Mouse (Mus musculus) E14TG2a.4 (cell line): ENCODE results near the gene Mvp.

Source experiments
- H3K27me3 ChIP-seq: 2 replicates; pipeline ENCODE4 v1.6.1; 2014; ENCODE audit warnings: low read length, control low read depth; ENCODE audit not compliant: insufficient read depth
- H3K36me3 ChIP-seq: 2 replicates; pipeline ENCODE4 v1.6.1; 2014; ENCODE audit warnings: low read length, control low read depth; ENCODE audit not compliant: insufficient read depth
- H3K4me1 ChIP-seq: replicated peaks from 2 replicates; pipeline ENCODE4 v1.6.1; 2014; ENCODE audit warnings: low read depth, low read length, control low read depth
- H3K4me3 ChIP-seq: replicated peaks from 2 replicates; pipeline ENCODE4 v1.5.1; 2014; ENCODE audit warnings: mild to moderate bottlenecking, low read length
- H3K9me3 ChIP-seq: 2 replicates; pipeline ENCODE4 v1.6.1; 2014; ENCODE audit warnings: low read length, control low read depth
- CTCF ChIP-seq: conservative IDR thresholded peaks from 2 replicates; pipeline ENCODE4 v1.5.1; 2014; ENCODE audit warnings: low read length
- NANOG ChIP-seq: IDR thresholded peaks from 2 replicates; pipeline ENCODE4 v1.6.1; 2014; ENCODE audit warnings: borderline replicate concordance, low read length, mixed read lengths
- POU5F1 ChIP-seq: IDR thresholded peaks from 2 replicates; pipeline ENCODE4 v1.6.1; 2014; ENCODE audit warnings: low read length, borderline replicate concordance

Gene Mvp

DNA sequence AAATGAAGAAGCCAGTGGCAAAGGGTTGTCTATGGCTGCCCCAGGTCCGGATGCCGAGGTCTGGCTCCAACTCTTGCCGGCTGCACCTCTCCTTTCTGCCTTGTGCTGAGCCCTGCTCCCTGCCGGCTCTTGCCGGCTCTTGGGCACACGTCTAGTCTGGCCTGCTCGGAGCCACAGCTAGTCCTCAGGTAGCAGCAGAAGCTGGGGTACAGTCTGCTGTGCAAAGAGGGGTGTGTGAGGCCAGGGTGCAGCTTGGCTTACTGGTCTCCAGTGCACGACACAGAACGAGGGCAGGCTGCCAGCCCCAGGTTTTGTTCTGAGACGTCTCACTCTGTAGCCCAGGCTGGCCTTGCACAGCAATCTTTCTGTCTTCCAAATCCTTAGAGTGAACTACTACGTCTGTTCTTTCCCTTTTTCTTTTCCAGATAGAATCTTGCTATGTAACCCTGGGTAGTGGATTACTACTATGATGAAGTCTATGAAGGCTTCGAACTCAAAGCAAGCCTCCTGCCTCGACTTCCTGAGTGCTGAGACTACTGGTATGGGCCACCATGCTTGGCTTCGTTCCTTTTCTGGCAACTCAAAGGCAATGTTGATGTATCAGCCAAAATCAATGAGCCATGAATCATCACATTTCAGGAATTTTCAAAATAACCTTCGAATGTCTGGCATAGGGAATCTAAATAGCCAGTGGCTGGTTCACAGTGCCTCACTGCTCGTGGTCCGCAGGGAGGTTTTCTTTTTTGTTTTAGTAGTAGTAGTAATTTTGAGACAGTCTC is 4.9 kb downstream of the Mvp start:
- Histone ChIP-seq H3K4me3 (peak overlapping the region; percentile 53), H3K27me3 (no peaks in the 10 kb centered on the region), H3K9me3 (no peaks in the 10 kb centered on the region), H3K36me3 (peaks cover 40% of the 10 kb centered on the region), H3K4me1 (peaks cover 90% of the 10 kb centered on the region)
- TF ChIP-seq NANOG (no peak), CTCF (no peak), POU5F1 (no peak)

DNA sequence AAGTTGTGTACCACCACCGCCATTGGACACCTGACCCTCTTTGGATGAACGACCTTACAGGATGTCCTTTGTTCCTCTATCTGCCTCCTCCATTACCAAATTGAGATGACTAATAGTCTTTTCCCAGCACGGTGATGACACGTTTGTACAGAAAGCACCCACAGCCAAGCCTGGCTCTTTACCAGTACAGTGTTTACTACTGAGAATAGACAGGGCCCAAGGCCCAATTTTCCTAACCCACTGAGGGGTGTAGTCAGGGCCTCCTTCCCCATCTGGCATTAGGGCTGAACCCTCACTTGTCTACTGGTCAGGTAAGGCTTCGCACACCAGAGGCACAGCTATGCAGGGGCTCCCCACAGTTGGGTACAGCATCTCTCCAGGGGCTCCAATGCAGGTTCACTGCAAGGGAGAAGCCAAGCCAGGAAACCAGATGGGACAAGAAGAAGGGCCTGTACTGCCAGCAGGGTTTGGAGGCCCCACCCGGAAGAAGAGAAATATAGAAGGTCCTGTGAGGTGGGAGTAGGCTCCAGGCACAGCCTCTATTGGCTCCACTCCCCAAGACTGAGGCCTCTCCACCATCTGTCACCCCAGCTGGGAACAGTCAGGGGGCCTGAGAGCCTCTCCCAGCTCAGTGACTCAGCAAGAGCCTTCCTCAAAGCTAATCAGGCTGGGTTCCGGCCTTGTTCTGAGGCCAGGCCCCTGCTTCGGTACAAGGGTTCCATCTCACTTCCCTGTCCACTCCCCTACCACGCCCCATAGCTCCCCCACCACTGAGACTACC is 6.0 kb downstream of the Mvp start:
- Histone ChIP-seq H3K4me1 (peaks cover 90% of the 10 kb centered on the region), H3K4me3 (peak overlapping the region; percentile 53), H3K9me3 (no peaks in the 10 kb centered on the region), H3K27me3 (no peaks in the 10 kb centered on the region), H3K36me3 (peaks cover 29% of the 10 kb centered on the region)
- TF ChIP-seq NANOG (no peak), POU5F1 (no peak), CTCF (no peak)

DNA sequence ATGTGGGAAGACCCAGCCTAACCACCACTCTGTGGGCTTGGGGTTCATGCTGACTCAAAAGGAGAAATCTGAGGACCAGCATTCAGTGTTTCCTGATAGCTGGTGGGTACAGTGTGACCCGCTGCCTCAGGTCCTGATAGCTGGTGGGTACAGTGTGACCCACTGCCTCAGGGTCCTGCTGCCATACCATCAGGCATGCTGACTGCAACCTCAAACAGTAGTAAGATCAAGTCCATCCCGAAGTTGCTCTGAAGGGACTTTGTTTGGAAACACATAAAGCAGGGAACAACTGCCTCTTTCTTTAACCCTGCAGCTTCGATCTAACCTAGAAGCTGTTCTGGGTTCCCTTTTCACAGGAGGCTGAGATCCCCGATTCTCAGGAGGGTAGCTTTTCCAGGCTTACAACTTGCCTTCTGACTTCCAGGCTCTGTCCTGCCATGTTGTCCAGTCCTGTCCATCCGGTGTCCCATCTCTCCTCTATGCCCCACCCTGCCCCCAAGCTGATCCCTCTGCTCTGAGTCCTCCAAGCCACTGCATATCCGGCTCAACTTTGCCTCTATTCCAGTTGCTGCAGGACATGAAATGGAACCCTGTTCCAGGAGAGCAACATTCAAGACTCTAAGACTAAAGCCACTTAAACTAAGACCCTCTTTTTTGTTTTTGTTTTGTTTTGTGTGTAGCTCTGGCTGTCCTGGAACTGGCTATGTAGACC is 7.0 kb downstream of the Mvp start:
- Histone ChIP-seq H3K36me3 (peaks cover 20% of the 10 kb centered on the region), H3K4me1 (peaks cover 90% of the 10 kb centered on the region), H3K9me3 (no peaks in the 10 kb centered on the region), H3K27me3 (no peaks in the 10 kb centered on the region), H3K4me3 (no peak overlapping the region)
- TF ChIP-seq NANOG (no peak), CTCF (no peak), POU5F1 (no peak)

DNA sequence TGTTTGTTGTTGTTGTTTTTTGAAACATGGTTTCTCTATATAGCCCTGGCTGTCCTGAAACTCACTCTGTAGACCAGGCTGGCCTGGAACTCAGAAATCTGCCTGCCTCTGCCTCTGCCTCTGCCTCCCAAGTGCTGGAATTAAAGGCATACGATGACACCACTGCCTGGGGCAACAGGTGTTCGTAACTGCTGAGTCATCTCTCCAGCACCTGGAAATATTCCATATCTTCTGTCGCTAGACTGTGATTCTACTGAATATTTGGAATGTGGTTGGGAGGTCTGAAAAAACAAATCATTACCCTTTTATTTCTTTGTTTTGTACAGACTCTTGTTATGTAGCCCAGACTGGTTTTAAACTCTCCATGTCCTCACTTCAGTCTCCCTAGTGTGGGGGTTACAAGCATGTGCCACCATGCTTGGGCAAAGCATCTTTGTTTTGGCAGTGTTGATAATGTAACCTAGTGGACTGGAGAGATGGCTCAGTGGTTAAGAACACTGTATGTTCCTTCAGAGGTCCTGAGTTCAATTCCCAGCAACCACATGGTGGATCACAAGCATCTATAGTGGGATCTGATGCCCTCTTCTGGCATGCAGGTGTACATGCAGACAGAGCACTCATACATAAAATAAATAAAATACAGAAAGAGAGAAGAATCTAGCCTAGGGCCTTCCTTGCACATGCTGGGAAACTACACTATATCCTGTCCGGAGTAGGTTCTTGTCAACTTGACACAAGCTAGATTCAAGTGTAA is 10.1 kb downstream of the Mvp start:
- H3K4me1 ChIP-seq = peaks cover 71% of the 10 kb centered on the region
- H3K9me3 ChIP-seq = no peaks in the 10 kb centered on the region
- H3K4me3 ChIP-seq = 0 out of 2 replicates have a peak overlapping the region, but pooled peaks have one; percentile 49
- H3K36me3 ChIP-seq = peaks cover 19% of the 10 kb centered on the region
- no peak for TF ChIP-seq POU5F1
- peak; percentile 47 for TF ChIP-seq CTCF
- no peaks in the 10 kb centered on the region for H3K27me3 ChIP-seq

DNA sequence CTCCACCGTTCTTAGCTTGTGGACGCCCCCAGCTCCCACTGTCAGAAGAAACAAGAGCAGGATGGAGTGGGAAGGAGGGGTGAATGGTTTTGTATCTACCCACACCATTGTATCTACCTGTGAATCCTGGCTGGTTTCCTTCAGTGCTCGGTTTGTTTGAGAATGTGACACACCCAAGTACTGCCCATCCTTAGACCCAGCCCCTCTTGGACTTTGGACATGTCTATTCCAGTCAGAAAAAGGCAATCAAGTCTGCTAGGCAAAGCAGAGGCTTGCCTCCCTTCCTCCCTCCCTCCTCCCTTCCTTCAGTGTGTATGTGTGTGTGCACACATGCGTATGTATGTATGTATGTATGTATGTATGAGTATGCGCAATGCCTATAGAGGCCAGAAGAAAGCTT is 10.8 kb downstream of the Mvp start:
- peaks cover 24% of the 10 kb centered on the region for H3K36me3 ChIP-seq
- TF ChIP-seq POU5F1 = no peak
- H3K9me3 ChIP-seq = no peaks in the 10 kb centered on the region
- no peaks in the 10 kb centered on the region for H3K27me3 ChIP-seq
- peak overlapping the region; percentile 49 for H3K4me3 ChIP-seq
- H3K4me1 ChIP-seq = peaks cover 64% of the 10 kb centered on the region

DNA sequence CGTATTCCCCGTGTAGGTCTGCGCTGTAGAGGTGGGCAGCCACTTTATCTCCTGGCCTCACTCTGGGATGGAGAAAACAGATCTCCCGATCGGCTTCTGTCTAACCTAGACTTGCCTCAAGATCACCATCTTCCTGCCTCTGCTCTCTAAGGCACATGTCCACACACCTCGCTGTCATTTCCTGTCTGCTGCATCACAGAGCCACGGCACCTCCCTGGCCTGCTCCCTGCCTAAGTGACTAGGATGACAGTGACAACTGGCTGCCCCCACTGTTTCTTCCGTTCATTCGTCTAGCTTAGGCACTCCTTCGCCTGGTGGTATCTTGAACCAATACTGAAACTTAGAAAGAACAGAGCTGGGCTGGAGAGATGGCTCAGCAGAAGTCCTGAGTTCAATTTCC is 14.9 kb downstream of the Mvp start:
- H3K4me1 ChIP-seq = peaks cover 36% of the 10 kb centered on the region
- no peak overlapping the region for H3K4me3 ChIP-seq
- peaks cover 53% of the 10 kb centered on the region for H3K36me3 ChIP-seq
- H3K27me3 ChIP-seq = no peaks in the 10 kb centered on the region
- no peaks in the 10 kb centered on the region; the same call in 1 of the 2 replicates for H3K9me3 ChIP-seq
- no peak for TF ChIP-seq NANOG
- TF ChIP-seq CTCF = no peak
- no peak for TF ChIP-seq POU5F1

DNA sequence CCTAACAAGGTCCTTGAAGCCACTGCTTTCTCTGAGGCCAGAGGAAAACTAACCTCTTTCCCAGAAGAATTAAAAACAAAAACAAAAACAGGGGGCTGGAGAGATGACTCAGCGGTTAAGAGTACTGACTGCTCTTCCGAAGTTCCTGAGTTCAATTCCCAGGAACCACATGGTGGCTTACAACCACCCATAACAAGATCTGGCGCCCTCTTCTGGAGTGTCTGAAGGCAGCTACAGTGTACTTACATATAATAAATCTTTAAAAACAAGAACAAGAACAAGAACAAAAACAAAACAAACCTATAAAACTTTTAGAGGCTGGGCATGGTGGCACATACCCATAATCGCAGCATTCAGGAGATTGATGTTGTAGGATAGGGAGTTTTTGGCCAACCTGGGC is 18.0 kb downstream of the Mvp start:
- H3K9me3 ChIP-seq = no peaks in the 10 kb centered on the region; the same call in 1 of the 2 replicates
- H3K36me3 ChIP-seq = peaks cover 71% of the 10 kb centered on the region
- H3K27me3 ChIP-seq = no peaks in the 10 kb centered on the region
- TF ChIP-seq CTCF = peak; percentile 46
- TF ChIP-seq NANOG = no peak
- H3K4me3 ChIP-seq = no peak overlapping the region
- peaks cover 24% of the 10 kb centered on the region for H3K4me1 ChIP-seq

DNA sequence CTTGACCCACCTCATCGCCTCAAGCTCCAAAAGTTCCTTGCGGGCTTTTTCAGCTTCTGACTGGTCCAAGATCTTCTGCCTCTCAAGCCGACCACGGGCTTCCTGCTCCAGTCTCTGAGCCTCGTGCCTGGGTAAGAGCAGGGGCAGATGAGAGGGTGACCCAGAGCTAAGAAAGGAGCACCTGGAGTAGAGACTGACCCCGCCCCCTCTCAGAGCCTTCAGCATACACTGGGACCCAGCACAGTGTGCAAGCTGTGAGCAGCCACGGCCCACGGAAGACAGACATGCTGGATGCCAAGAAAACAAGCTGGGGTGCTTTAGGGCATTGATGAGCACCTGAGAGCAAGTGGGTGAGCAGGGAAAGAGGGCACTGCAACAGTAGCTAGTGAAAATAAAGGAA is 25.6 kb downstream of the Mvp start:
- peaks cover 55% of the 10 kb centered on the region for H3K36me3 ChIP-seq
- H3K27me3 ChIP-seq = no peaks in the 10 kb centered on the region
- no peak for TF ChIP-seq NANOG
- no peak for TF ChIP-seq CTCF
- no peak for TF ChIP-seq POU5F1
- H3K4me1 ChIP-seq = peaks cover 57% of the 10 kb centered on the region
- peak overlapping the region; percentile 50 for H3K4me3 ChIP-seq
- no peaks in the 10 kb centered on the region for H3K9me3 ChIP-seq
